Comparison of ENCODE assay signal across 10 mouse cellular contexts in the genomic region with DNA sequence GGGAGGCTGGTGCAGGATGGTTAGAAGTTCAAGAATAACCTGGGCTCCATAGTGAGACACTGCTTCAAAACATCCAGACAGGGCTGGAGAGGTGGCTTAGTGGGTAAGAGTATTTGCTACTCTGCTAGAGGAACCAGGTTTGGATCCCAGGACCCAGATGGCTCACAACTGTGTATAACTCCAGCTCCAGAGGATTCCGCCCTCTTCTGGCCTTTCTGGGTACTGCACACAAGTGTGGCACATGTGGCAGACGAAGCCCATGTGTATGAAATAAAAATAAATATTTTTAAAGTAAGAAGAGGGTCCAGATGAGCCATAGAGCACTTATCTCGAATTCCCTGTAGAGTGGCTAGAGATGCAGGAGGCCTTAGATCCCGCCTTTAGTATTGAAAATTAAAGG. TPM values are rescaled to one million over a fixed set of nuclear protein-coding genes. Genes with fewer than 3 reads are reported as not detected.
DNase-seq lines count a peak whose midpoint lies in the region; ATAC-seq lines count a peak whose summit lies in the region.
"Had no signal": no experiment of that assay in that cellular context is flagged by ENCODE, and none has a peak within 500 bp of the region (broad histone marks: within the 10 kb centered on the region; RNA-seq: fewer than 3 reads in every experiment).

No protein-coding gene starts in this region.

- no peak overlapping the region for H3K9ac ChIP-seq in intestine, embryonic 15.5 days

- WGBS in heart, embryonic 10.5 days, result 65% methylated on average over 4 of the region's 4 CpGs
- 75% methylated on average over 4 of the region's 4 CpGs for WGBS in embryonic facial prominence, embryonic 10.5 days
- 69% methylated on average over 4 of the region's 4 CpGs for WGBS in intestine, embryonic 15.5 days

- no peaks in the 10 kb centered on the region for H3K36me3 ChIP-seq in heart, embryonic 10.5 days
- no peaks in the 10 kb centered on the region for H3K36me3 ChIP-seq in embryonic facial prominence, embryonic 10.5 days (replicated peaks)
- no peaks in the 10 kb centered on the region for H3K36me3 ChIP-seq in intestine, embryonic 15.5 days

- no peaks in the 10 kb centered on the region for H3K4me1 ChIP-seq in heart, embryonic 10.5 days
- H3K4me1 ChIP-seq in embryonic facial prominence, embryonic 10.5 days, result no peaks in the 10 kb centered on the region
- H3K4me1 ChIP-seq in intestine, embryonic 15.5 days (replicated peaks), result no peaks in the 10 kb centered on the region

- no peaks in the 10 kb centered on the region for H3K9me3 ChIP-seq in heart, embryonic 10.5 days
- H3K9me3 ChIP-seq in embryonic facial prominence, embryonic 10.5 days, result no peaks in the 10 kb centered on the region
- H3K9me3 ChIP-seq in intestine, embryonic 15.5 days, result no peaks in the 10 kb centered on the region

- no peak overlapping the region for H3K4me3 ChIP-seq in heart, embryonic 10.5 days
- no peak overlapping the region for H3K4me3 ChIP-seq in embryonic facial prominence, embryonic 10.5 days
- H3K4me3 ChIP-seq in intestine, embryonic 15.5 days (replicated peaks), result no peak overlapping the region

- H3K27me3 ChIP-seq in heart, embryonic 10.5 days (ENCODE audit: insufficient read depth, poor library complexity, severe bottlenecking), result no peaks in the 10 kb centered on the region
- H3K27me3 ChIP-seq in embryonic facial prominence, embryonic 10.5 days (replicated peaks; ENCODE audit: low read depth, poor library complexity, severe bottlenecking), result no peaks in the 10 kb centered on the region
- H3K27me3 ChIP-seq in intestine, embryonic 15.5 days (replicated peaks), result no peaks in the 10 kb centered on the region

- no peak overlapping the region for H3K27ac ChIP-seq in heart, embryonic 10.5 days
- no peak overlapping the region for H3K27ac ChIP-seq in embryonic facial prominence, embryonic 10.5 days (replicated peaks)
- H3K27ac ChIP-seq in intestine, embryonic 15.5 days, result no peak overlapping the region
- H3K27ac ChIP-seq: macrophage had no signal

- H3K4me2 ChIP-seq in intestine, embryonic 15.5 days (replicated peaks), result no peak overlapping the region

- no peak for ATAC-seq in intestine, embryonic 15.5 days
- ATAC-seq: activated CD4-positive, CD25-positive, alpha-beta regulatory T cell, adult 4 months had no signal

- peak; percentile 80 for DNase-seq in heart, adult 11 months
- DNase-seq in heart, embryonic 10.5 days (ENCODE audit: low spot score), result no peak
- DNase-seq in spleen, adult 12 weeks (ENCODE audit: low spot score), result peak; percentile 3
- DNase-seq in spleen, adult 18-20 months, result no peak
- peak; percentile 27 for DNase-seq in embryonic facial prominence, embryonic 10.5 days (ENCODE audit: low spot score)
- DNase-seq in thymus, postnatal 0 days (ENCODE audit: low spot score), result peak; percentile 15
- DNase-seq in adrenal gland, adult 8-10 months, result no peak

RNA-seq across cellular contexts. Expression of gene Sipa1l3, which starts 40.8 kb away (rescaled TPM):
- 4.5 and 10.4 TPM in 2 replicates for polyA plus RNA-seq in heart, embryonic 10.5 days (2016; fragmentation: Nextera tagmentation; extraction: Ambion mirVana)
- 9.2 and 10.5 TPM in 2 replicates for polyA plus RNA-seq in embryonic facial prominence, embryonic 10.5 days (2016; fragmentation: Nextera tagmentation; extraction: Ambion mirVana)
- polyA plus RNA-seq in thymus, postnatal 0 days (2015; fragmentation: Nextera tagmentation; extraction: Ambion mirVana), result 5.3 and 5.9 TPM in 2 replicates
- polyA plus RNA-seq in intestine, embryonic 15.5 days (2015; fragmentation: Nextera tagmentation; extraction: Ambion mirVana), result 26.6 and 27.9 TPM in 2 replicates
- total RNA-seq in adrenal gland, adult 8-10 months (2022), result 10 to 100 TPM; 33.2 to 42.3 (median 40.6) TPM

Comparison
In these comparisons a context has a peak if more than half of its experiments do, and no peak if none do; other contexts are left out.
1. DNase-seq: peak in heart, adult 11 months (single experiment), spleen, adult 12 weeks (single experiment), embryonic facial prominence, embryonic 10.5 days (single experiment) and thymus, postnatal 0 days (single experiment); none in heart, embryonic 10.5 days (single experiment), spleen, adult 18-20 months (0 of 2) and adrenal gland, adult 8-10 months (single experiment).